Mouse (Mus musculus) heart, embryonic 14.5 days (tissue): ENCODE data around the gene Filip1l. TPM values are rescaled to one million over a fixed set of nuclear protein-coding genes. Genes with fewer than 3 reads are reported as not detected.

ENCODE experiments used
- ATAC-seq: fragments of 200-750 bp; cut with Nextera tagmentation; 2 replicates; pipeline ENCODE4 v1.8.0; 2017; ENCODE audit warnings: low read depth, moderate TSS enrichment; ENCODE audit not compliant: insufficient number of reproducible peaks, insufficient read depth, low FRiP score
- H3K27ac ChIP-seq, 2 experiments: fragments of 200-500 bp in 1 of 2; fragments of 300-500 bp in 1 of 2; sonication (generic) in 1 of 2; replicated peaks in 1 of 2; 2 replicates each; pipeline ENCODE4 v1.5.1; 2012 to 2014; ENCODE audit warnings: low read depth in 2 of 2, low read length in 2 of 2, control low read depth in 1 of 2, mild to moderate bottlenecking in 1 of 2, mixed read lengths in 1 of 2; ENCODE audit not compliant: control insufficient read depth in 1 of 2, insufficient read depth in 1 of 2
- H3K27me3 ChIP-seq: fragments of 300-500 bp; sonication (generic); 2 replicates; pipeline ENCODE4 v1.6.1; 2014; ENCODE audit warnings: mild to moderate bottlenecking, low read length, control low read depth; ENCODE audit not compliant: control insufficient read depth, insufficient read depth
- H3K36me3 ChIP-seq: fragments of 300-500 bp; sonication (generic); 2 replicates; pipeline ENCODE4 v1.6.1; 2014; ENCODE audit warnings: mild to moderate bottlenecking, control low read depth, low read length, mixed read lengths; ENCODE audit not compliant: control insufficient read depth, insufficient read depth
- H3K4me1 ChIP-seq, 2 experiments: fragments of 200-500 bp in 1 of 2; fragments of 300-500 bp in 1 of 2; sonication (generic) in 1 of 2; 2 replicates each; pipeline ENCODE4 v1.6.1; 2012 to 2014; ENCODE audit warnings: low read length in 2 of 2, control low read depth in 1 of 2, mixed read lengths in 1 of 2; ENCODE audit not compliant: control insufficient read depth in 2 of 2, insufficient read depth in 2 of 2
- H3K4me2 ChIP-seq: fragments of 300-500 bp; sonication (generic); 2 replicates; pipeline ENCODE4 v1.6.1; 2014; ENCODE audit warnings: mild to moderate bottlenecking, low read length
- H3K4me3 ChIP-seq, 2 experiments: fragments of 200-500 bp in 1 of 2; fragments of 300-500 bp in 1 of 2; sonication (generic) in 1 of 2; 2 replicates each; pipeline ENCODE4 v1.5.1; 2012 to 2014; ENCODE audit warnings: low read length in 2 of 2, mild to moderate bottlenecking in 2 of 2, control low read depth in 1 of 2, low read depth in 1 of 2, moderate library complexity in 1 of 2; ENCODE audit not compliant: control insufficient read depth in 1 of 2, insufficient read depth in 1 of 2
- H3K9ac ChIP-seq: fragments of 300-500 bp; sonication (generic); 2 replicates; pipeline ENCODE4 v1.6.1; 2014; ENCODE audit warnings: mild to moderate bottlenecking, low read length
- H3K9me3 ChIP-seq: fragments of 300-500 bp; sonication (generic); 2 replicates; pipeline ENCODE4 v1.6.1; 2016; ENCODE audit warnings: low read length, control low read depth; ENCODE audit not compliant: control insufficient read depth
- WGBS: fragments of 180-500 bp; shearing (Covaris S2); extraction: QIAGEN DNeasy Blood & Tissue Kit; methylation state at CpG from one replicate; pipeline ENCODE4 v1.1.7; 2014; 5-methylcytosine and 5-hydroxymethylcytosine counted together
- polyA plus RNA-seq: library from polyadenylated mRNA; unstranded; fragments of >200 nt; fragmentation: Nextera tagmentation; extraction: Ambion mirVana; gene quantifications from 2 replicates; pipeline ENCODE4 v1.2.1, GENCODE M21; 2014

Filip1l gene
- polyA plus RNA-seq, 1 experiment from 2014 or later, result 27.7 TPM

GRCm38 (mm10) chr16:57471071-57471470 is 118.2 kb downstream of the Filip1l start:
- Histone ChIP-seq H3K36me3 (no peaks in the 10 kb centered on the region), H3K9me3 (no peaks in the 10 kb centered on the region; the same call in 1 of the 2 replicates), H3K4me1 (peaks cover 5 to 9% of the 10 kb centered on the region in 2 experiments; a peak in 3 of 4 replicates), H3K27me3 (no peaks in the 10 kb centered on the region), H3K4me2 (no peak overlapping the region), H3K27ac (no peak overlapping the region), H3K9ac (no peak overlapping the region), H3K4me3 (no peak overlapping the region)
- no peak for ATAC-seq

GRCm38 (mm10) chr16:57473415-57474085 is 120.7 kb downstream of the Filip1l start:
- H3K9ac ChIP-seq, result no peak overlapping the region
- peaks cover 0 to 3% of the 10 kb centered on the region in 2 experiments; a peak in 2 of 4 replicates for H3K4me1 ChIP-seq
- no peak overlapping the region for H3K4me2 ChIP-seq
- no peak for ATAC-seq
- no peaks in the 10 kb centered on the region for H3K36me3 ChIP-seq
- peaks cover 5% of the 10 kb centered on the region for H3K9me3 ChIP-seq
- H3K27me3 ChIP-seq, result no peaks in the 10 kb centered on the region
- no peak overlapping the region for H3K27ac ChIP-seq
- WGBS, result 37% methylated on average over 10 of the region's 10 CpGs
- no peak overlapping the region for H3K4me3 ChIP-seq

- H3K9ac ChIP-seq, result no peak overlapping the region
- ATAC-seq, result 0 out of 2 replicates have a peak, but pooled peaks have one; percentile 39
- H3K9me3 ChIP-seq, result peaks cover 5% of the 10 kb centered on the region
- H3K27ac ChIP-seq, result peak overlapping the region in 1 of 2 experiments; percentile 20; a peak in 1 of 4 replicates
- peaks cover 4 to 19% of the 10 kb centered on the region in 2 experiments for H3K4me1 ChIP-seq
- H3K4me3 ChIP-seq, result no peak overlapping the region
- H3K27me3 ChIP-seq, result no peaks in the 10 kb centered on the region
- H3K4me2 ChIP-seq, result no peak overlapping the region
- 64% methylated on average over 2 of the region's 2 CpGs for WGBS
- no peaks in the 10 kb centered on the region for H3K36me3 ChIP-seq
Measured at GRCm38 (mm10) chr16:57478451-57478850, 125.6 kb downstream of the Filip1l start.

DNA sequence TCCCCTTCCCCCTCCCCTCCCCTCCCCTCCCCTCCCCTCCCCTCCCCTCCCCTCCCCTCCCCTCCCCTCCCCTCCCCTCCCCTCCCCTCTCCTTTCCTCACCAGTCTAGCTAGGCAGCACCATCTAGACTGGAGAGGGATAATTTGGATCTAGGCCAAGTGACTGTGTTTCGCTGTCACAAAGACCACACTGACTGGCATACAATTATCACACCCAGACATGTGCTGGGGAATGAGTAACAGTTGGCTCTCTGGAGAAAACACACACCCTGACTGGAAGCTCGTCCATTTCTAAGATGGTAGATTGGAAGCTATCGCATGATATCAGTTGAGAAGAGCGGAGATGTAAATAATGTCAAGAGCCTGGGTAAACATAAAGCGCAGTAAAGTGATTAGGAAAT is 126.9 kb downstream of the Filip1l start:
- Histone ChIP-seq H3K36me3 (no peaks in the 10 kb centered on the region), H3K4me2 (no peak overlapping the region), H3K4me1 (peaks cover 7 to 22% of the 10 kb centered on the region in 2 experiments), H3K27ac (no peak overlapping the region; a peak in 1 of 4 replicates), H3K4me3 (no peak overlapping the region), H3K9ac (no peak overlapping the region), H3K9me3 (peaks cover 5% of the 10 kb centered on the region), H3K27me3 (no peaks in the 10 kb centered on the region)
- ATAC-seq, result peak; percentile 71; the same call in 1 of the 2 replicates
- WGBS, result 37% methylated on average over 5 of the region's 5 CpGs

- Histone ChIP-seq H3K9me3 (no peaks in the 10 kb centered on the region), H3K27ac (no peak overlapping the region), H3K4me2 (no peak overlapping the region), H3K36me3 (no peaks in the 10 kb centered on the region), H3K9ac (no peak overlapping the region), H3K27me3 (no peaks in the 10 kb centered on the region), H3K4me3 (no peak overlapping the region), H3K4me1 (peaks cover 7 to 26% of the 10 kb centered on the region in 2 experiments)
- WGBS, result 70% methylated on average over 6 of the region's 6 CpGs
- ATAC-seq, result no peak
Measured at GRCm38 (mm10) chr16:57482264-57482663, 129.4 kb downstream of the Filip1l start.

DNA sequence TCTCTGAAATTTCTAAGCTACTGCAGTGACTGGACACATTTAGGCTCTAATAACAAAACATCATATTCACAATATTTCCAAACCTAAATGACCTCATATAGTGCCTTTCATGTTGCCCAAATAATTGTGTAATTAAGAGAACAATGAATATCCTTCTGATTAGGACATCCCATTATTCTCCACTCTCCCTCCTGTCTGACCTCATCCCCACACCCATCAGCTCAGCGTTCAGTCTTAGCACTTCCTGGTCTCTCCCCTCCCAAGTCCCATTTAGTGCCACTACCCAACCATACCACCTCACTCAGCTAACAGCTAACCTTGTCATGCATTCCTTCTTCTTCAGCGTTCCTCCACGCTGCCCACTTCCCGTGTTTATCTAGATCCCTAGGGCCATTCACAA is 130.0 kb downstream of the Filip1l start:
- no peak overlapping the region for H3K4me2 ChIP-seq
- no peaks in the 10 kb centered on the region for H3K36me3 ChIP-seq
- no peak overlapping the region for H3K4me3 ChIP-seq
- peak overlapping the region in 1 of 2 experiments; percentile 32; a peak in 1 of 4 replicates for H3K27ac ChIP-seq
- H3K9ac ChIP-seq, result no peak overlapping the region
- H3K27me3 ChIP-seq, result no peaks in the 10 kb centered on the region
- no peak for ATAC-seq
- peaks cover 7 to 26% of the 10 kb centered on the region in 2 experiments for H3K4me1 ChIP-seq
- no peaks in the 10 kb centered on the region for H3K9me3 ChIP-seq
- WGBS, result 25% methylated on average over 4 of the region's 4 CpGs

GRCm38 (mm10) chr16:57483503-57483902 is 130.6 kb downstream of the Filip1l start:
- H3K27ac ChIP-seq, result no peak overlapping the region

More at GRCm38 (mm10) chr16:57483503-57483902, 130.6 kb downstream of the Filip1l start:
- no peak for ATAC-seq
- Histone ChIP-seq H3K4me2 (no peak overlapping the region), H3K9ac (no peak overlapping the region), H3K9me3 (no peaks in the 10 kb centered on the region), H3K27me3 (no peaks in the 10 kb centered on the region), H3K4me1 (peaks cover 7 to 26% of the 10 kb centered on the region in 2 experiments), H3K4me3 (no peak overlapping the region), H3K36me3 (no peaks in the 10 kb centered on the region)
- WGBS, result 27% methylated on average over 2 of the region's 2 CpGs
